Mouse (Mus musculus) heart, postnatal 0 days (tissue): ENCODE data around the gene Nudt22. TPM values are rescaled to one million over a fixed set of nuclear protein-coding genes. Genes with fewer than 3 reads are reported as not detected.

Experiments
- ATAC-seq: fragments of 200-750 bp; cut with Nextera tagmentation; 2 replicates; pipeline ENCODE4 v1.8.0; 2017; ENCODE audit warnings: low read depth, moderate number of reproducible peaks, moderate library complexity; ENCODE audit not compliant: insufficient read depth
- DNase-seq: peaks from one replicate; pipeline ENCODE4 v3.0.0-alpha.2; 2016; ENCODE audit warnings: low spot score
- H3K27ac ChIP-seq: fragments of 300-500 bp; sonication (generic); 2 replicates; pipeline ENCODE4 v1.5.1; 2014; ENCODE audit warnings: low read depth, mild to moderate bottlenecking
- H3K27me3 ChIP-seq: fragments of 300-500 bp; sonication (generic); 2 replicates; pipeline ENCODE4 v1.6.1; 2014; ENCODE audit warnings: low read length, mixed read lengths; ENCODE audit not compliant: control insufficient read depth, insufficient read depth
- H3K36me3 ChIP-seq: fragments of 300-500 bp; sonication (generic); replicated peaks from 2 replicates; pipeline ENCODE4 v1.6.1; 2014; ENCODE audit warnings: low read length, mixed read lengths; ENCODE audit not compliant: control insufficient read depth, insufficient read depth
- H3K4me1 ChIP-seq: fragments of 300-500 bp; sonication (generic); 2 replicates; pipeline ENCODE4 v1.6.1; 2014; ENCODE audit warnings: antibody characterized with exemption; ENCODE audit not compliant: control insufficient read depth, insufficient read depth
- H3K4me2 ChIP-seq: fragments of 300-500 bp; sonication (generic); 2 replicates; pipeline ENCODE4 v1.6.1; 2014; ENCODE audit warnings: low read depth, mild to moderate bottlenecking, low read length, moderate library complexity
- H3K4me3 ChIP-seq: fragments of 300-500 bp; sonication (generic); 2 replicates; pipeline ENCODE4 v1.5.1; 2014; ENCODE audit warnings: low read depth, low read length
- H3K9ac ChIP-seq: fragments of 300-500 bp; sonication (generic); replicated peaks from 2 replicates; pipeline ENCODE4 v1.6.1; 2014; ENCODE audit warnings: low read depth, low read length, mixed read lengths
- H3K9me3 ChIP-seq: fragments of 300-500 bp; sonication (generic); replicated peaks from 2 replicates; pipeline ENCODE4 v1.6.1; 2016; ENCODE audit warnings: low read length; ENCODE audit not compliant: control insufficient read depth
- CTCF ChIP-seq: IDR thresholded peaks from 2 replicates; pipeline ENCODE4 v1.5.1; 2016; ENCODE audit warnings: antibody characterized with exemption, control low read depth, low read depth
- EP300 ChIP-seq: IDR thresholded peaks from 2 replicates; pipeline ENCODE4 v1.6.1; 2016; ENCODE audit warnings: antibody characterized with exemption, low read depth
- WGBS: fragments of 180-500 bp; shearing (Covaris S2); extraction: QIAGEN DNeasy Blood & Tissue Kit; methylation state at CpG from one replicate; pipeline ENCODE4 v1.1.7; 2014; 5-methylcytosine and 5-hydroxymethylcytosine counted together
- polyA plus RNA-seq: library from polyadenylated mRNA; unstranded; fragments of >200 nt; fragmentation: Nextera tagmentation; extraction: Ambion mirVana; gene quantifications from 2 replicates; pipeline ENCODE4 v1.2.1, GENCODE M21; 2015
- total RNA-seq: library from RNA; depleted of rRNA; stranded (reverse); fragments of >200 nt; gene quantifications from 2 replicates; pipeline ENCODE4 v1.2.3, GENCODE M21; 2014; ENCODE audit warnings: low replicate concordance

The Nudt22 gene
- total and polyA plus RNA-seq, 2 experiments from 2014 or later: 45.3 to 48.1 TPM

GRCm38 (mm10) chr19:6954046-6954445, 41.9 kb downstream of the Nudt22 start:
- H3K4me3 ChIP-seq: no peak overlapping the region
- ATAC-seq (no peak), DNase-seq (peak; percentile 30)
- 50% methylated on average over 9 of the region's 9 CpGs for WGBS
- no peaks in the 10 kb centered on the region for H3K9me3 ChIP-seq
- no peak overlapping the region for H3K9ac ChIP-seq
- peaks cover 30% of the 10 kb centered on the region for H3K4me1 ChIP-seq
- peaks cover 25% of the 10 kb centered on the region for H3K36me3 ChIP-seq
- TF ChIP-seq EP300 (no peak), CTCF (peak; percentile 45)
- no peaks in the 10 kb centered on the region for H3K27me3 ChIP-seq
- H3K4me2 ChIP-seq: no peak overlapping the region
- H3K27ac ChIP-seq: no peak overlapping the region

- H3K27ac ChIP-seq: peak overlapping the region; percentile 96
- no peak for ATAC-seq
- H3K36me3 ChIP-seq: peaks cover 13% of the 10 kb centered on the region; the same call in 1 of the 2 replicates
- WGBS: 9% methylated on average over 3 of the region's 3 CpGs
- H3K27me3 ChIP-seq: no peaks in the 10 kb centered on the region
- H3K4me3 ChIP-seq: peak overlapping the region; percentile 71
- peak overlapping the region; percentile 81 for H3K4me2 ChIP-seq
- peak overlapping the region; percentile 74 for H3K9ac ChIP-seq
- no peak for DNase-seq
- TF ChIP-seq EP300 (no peak), CTCF (no peak)
- peaks cover 30% of the 10 kb centered on the region for H3K4me1 ChIP-seq
- no peaks in the 10 kb centered on the region for H3K9me3 ChIP-seq
Measured at GRCm38 (mm10) chr19:6952712-6953037, 43.2 kb downstream of the Nudt22 start.

GRCm38 (mm10) chr19:6951994-6952711, 43.8 kb downstream of the Nudt22 start:
- ATAC-seq (peak; percentile 45), DNase-seq (peak; percentile 80)
- Histone ChIP-seq H3K9ac (peak overlapping the region; percentile 74), H3K27ac (peak overlapping the region; percentile 96), H3K4me3 (peak overlapping the region; percentile 71), H3K9me3 (no peaks in the 10 kb centered on the region), H3K27me3 (no peaks in the 10 kb centered on the region), H3K4me1 (peaks cover 30% of the 10 kb centered on the region), H3K36me3 (0 out of 2 replicates have a peak, but pooled peaks cover 7% of the 10 kb centered on the region), H3K4me2 (peak overlapping the region; percentile 81)
- TF ChIP-seq EP300 (0 out of 2 replicates have a peak, but pooled peaks have one; percentile 4), CTCF (no peak)
- 1% methylated on average over 31 of the region's 31 CpGs for WGBS

GRCm38 (mm10) chr19:6951381-6951968, 44.4 kb downstream of the Nudt22 start:
- Histone ChIP-seq H3K9ac (peak overlapping the region; percentile 74), H3K4me2 (peak overlapping the region; percentile 81), H3K36me3 (0 out of 2 replicates have a peak, but pooled peaks cover 7% of the 10 kb centered on the region), H3K27me3 (no peaks in the 10 kb centered on the region), H3K9me3 (no peaks in the 10 kb centered on the region), H3K27ac (peak overlapping the region; percentile 96), H3K4me3 (peak overlapping the region; percentile 71), H3K4me1 (peaks cover 30% of the 10 kb centered on the region)
- DNase-seq (peak; percentile 97), ATAC-seq (peak; percentile 75)
- TF ChIP-seq CTCF (no peak), EP300 (peak; percentile 94)
- WGBS: under 1% methylated on average over 35 of the region's 35 CpGs

- ATAC-seq: peak; percentile 14; the same call in 1 of the 2 replicates
- under 1% methylated on average over 28 of the region's 28 CpGs for WGBS
- Histone ChIP-seq H3K4me3 (peak overlapping the region; percentile 71), H3K36me3 (0 out of 2 replicates have a peak, but pooled peaks cover 11% of the 10 kb centered on the region), H3K27ac (peak overlapping the region; percentile 96), H3K27me3 (no peaks in the 10 kb centered on the region), H3K4me1 (peaks cover 26% of the 10 kb centered on the region), H3K9me3 (no peaks in the 10 kb centered on the region), H3K9ac (peak overlapping the region; percentile 74), H3K4me2 (peak overlapping the region; percentile 81)
- TF ChIP-seq EP300 (no peak), CTCF (no peak)
- DNase-seq: peak; percentile 73
Measured at GRCm38 (mm10) chr19:6950613-6951153, 45.2 kb downstream of the Nudt22 start.
